Mouse (Mus musculus) neural tube, embryonic 10.5 days (tissue): Measurements from ENCODE around the gene Gnrhr.

Experiments used
- DNase-seq: peaks from one replicate; pipeline ENCODE4 v3.0.0-alpha.2; 2017; ENCODE audit warnings: low spot score; ENCODE audit errors: extremely low spot score

Gene Gnrhr

GRCm38 (mm10) chr5:86197801-86198200 is at the start of gene Gnrhr:
Gene Gnrhr (minus strand): TSS chr5:86197901.
- no peak for DNase-seq

- no peak for DNase-seq
Measured at GRCm38 (mm10) chr5:86246559-86246958, 48.9 kb upstream of the Gnrhr start.

GRCm38 (mm10) chr5:86244880-86245279 is 47.2 kb upstream of the Gnrhr start:
- DNase-seq, result no peak

DNA sequence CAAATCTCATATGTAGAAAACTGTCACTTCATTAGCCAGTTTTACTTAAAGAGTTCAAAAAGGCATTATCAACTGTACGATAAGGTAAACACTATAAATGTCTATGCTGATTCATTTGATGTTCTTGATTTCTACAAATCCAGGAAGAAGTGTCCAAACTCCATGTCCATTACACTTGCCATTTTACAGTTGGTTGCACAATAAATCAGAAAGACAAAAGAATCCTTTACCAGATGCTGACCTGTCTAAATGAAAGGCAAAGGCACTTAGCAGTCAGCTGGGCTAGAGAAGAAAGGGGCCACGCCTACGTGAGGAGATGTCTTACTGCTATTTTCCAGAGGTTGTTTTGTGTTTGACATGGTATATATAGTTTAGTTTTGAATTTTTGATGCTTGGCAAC is 46.6 kb upstream of the Gnrhr start:
- DNase-seq, result no peak

DNA sequence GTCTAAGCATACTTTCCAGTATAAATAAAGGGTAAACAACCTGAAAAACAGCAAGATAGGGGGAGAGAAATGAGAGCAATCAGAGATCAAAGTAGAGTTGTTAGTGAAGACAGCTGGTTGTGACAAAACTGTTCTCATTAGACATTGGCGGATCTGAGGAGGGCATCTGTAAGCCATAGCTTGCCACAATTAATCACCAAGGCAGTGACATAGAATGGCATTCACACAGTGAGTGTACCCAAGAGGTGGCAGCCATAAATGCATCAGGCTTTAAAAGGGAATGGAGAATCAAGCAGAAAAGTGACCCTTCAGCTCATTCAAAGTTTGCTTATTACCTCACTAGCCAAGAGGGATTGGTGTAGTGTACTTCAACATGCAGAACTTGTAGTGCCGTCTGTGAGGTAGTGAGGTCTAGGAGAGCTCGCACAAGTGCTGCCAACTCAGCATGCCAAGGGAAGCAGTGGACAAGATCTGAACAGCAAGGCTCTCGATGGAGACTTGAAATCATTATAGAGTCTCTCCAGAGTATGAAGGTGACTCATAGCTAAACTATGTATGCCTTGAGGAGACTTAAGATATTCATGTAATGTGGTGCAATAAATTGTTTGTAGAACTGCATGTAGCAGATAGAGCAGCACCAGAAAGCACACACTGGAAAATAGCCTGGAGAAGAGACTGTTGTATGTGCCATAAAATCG is 29.6 kb upstream of the Gnrhr start:
- DNase-seq, result no peak

DNA sequence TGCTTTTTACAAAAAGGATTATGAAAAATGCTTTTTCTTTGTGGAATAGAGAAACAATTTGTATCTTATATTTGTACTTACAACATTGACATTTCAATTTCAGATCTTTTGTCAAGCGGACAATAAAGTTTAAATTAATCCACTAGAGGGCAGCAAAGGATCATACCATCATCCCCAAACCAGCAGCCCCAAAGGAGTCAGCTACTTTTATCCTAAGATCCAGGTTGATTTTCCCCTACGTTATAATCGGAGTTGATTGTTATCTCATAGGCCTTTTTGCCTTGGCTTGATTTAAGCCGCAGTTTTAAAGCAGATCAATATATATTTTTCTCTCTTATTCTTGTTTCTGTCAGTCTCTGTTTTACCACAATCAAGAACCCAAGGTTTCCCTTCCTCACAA is 6.3 kb downstream of the Gnrhr start:
- no peak for DNase-seq

DNA sequence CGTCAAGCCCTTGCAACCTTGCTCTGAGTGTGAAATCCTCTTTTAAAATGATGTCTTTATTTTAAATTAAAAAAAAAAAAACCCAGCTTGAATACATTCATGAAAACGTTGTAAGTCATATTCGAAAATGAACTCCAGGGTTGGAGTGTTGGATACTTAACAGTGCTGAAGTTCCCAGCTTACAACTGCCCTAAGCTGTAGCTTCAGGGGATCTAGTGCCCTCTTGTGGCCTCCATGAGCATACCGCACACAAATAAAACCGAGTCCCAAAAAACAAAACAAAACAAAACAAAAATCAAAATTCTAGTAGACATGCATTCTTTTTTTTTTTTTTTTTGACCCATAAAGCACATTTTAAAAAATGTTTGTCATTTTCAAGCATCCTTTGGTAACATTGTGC is 6.9 kb downstream of the Gnrhr start:
- no peak for DNase-seq

DNA sequence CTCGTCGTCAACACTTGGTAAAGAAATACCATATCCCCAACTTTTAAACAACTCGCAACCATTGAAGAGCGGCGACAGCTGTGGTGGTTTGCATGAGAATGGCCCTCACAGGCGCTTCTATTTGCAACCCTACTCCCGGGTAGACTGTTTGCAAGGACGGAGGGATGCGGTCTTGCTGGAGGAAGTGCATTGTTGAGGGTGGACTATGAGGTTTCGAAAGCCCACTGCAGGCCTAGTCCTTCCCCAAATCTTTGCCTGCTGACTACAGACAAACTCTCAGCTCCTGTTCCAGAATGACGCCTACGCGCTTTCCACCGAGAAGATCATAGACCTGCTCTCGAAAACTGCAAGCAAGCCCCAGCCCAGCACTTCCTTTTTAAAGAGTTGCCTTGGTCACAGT is 7.4 kb downstream of the Gnrhr start:
- DNase-seq, result no peak

DNA sequence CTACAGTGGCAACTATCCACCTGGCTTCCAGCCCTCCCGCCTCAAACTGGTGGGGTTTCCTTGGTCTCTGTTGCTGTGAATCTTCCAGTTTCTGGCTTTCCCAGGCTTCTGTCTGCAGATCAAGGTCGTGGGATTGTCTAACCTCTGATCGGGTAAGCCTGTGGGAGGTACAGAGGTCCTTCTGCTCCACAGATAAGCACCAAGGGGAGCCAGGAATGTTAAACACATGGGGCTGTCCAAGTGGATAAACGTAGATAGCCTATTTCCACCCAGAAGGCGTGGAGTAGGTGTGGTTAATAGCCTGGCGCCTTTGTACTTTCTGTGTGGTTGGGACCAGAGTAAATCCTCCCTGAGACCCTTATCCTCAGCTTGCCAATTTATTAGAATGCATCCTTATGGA is 10.3 kb downstream of the Gnrhr start:
- no peak for DNase-seq

DNA sequence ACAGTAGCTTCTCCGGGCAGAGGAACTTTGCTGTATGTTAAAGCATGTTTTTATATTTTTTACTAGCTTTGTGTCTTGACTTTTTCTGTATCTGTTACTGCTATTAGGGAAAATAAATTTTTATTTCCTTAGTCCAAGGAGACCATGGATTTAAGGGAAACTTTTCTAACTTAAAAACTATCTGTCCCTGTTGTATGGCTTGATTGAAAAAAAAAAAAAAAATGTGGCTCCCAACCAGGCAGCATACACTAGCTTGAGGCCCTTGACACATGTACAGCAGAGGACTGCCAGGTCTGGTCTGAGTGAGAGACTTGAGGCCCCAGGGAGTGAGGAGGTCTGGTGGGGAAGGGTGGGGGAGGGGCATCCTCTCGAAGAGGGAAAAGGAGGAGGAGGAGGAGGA is 23.9 kb downstream of the Gnrhr start:
- no peak for DNase-seq

DNA sequence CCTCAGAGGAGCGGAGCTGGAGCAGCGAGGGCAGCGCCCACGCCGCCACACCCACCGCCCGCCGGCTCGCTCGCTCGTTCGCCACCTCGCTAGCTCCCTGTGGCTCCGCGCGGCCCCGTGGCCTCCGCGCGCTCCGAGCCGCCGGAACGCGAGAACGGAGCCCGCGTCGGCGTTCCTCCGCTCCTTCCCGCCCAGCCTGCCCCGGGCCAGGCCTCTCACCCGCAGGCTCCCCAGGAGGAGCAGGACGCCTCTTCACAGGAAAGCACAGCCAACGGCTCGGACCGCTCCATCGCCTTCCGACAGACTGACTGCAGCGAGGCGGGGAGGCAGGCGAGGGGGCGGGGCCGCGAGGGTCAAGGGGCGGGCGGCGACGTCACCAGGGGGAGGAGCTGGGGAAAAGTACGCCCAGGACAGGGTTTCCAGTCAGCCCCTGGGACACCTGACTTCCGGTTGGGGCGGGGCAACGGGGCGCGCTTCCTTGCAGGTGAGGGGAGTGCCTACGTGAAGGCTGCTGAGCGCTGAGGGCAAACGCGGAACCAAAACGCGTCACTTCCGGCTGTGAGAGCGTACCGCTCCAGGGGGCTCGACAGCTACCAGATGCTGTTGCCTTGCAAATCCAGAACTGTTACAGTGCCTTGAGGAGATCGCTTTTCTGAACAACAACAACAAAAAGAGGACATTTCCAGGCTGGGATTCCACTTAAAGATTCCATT is 25.1 kb downstream of the Gnrhr start, which contains the start of gene Uba6:
Gene Uba6 (minus strand): TSS at position 355 of the 713 bp plus-strand sequence.
- DNase-seq, result peak; percentile 100

- no peak for DNase-seq
Measured at GRCm38 (mm10) chr5:86172088-86172448, 25.6 kb downstream of the Gnrhr start.
